Comparison of ENCODE assay signal across 29 mouse cellular contexts in the genomic region with DNA sequence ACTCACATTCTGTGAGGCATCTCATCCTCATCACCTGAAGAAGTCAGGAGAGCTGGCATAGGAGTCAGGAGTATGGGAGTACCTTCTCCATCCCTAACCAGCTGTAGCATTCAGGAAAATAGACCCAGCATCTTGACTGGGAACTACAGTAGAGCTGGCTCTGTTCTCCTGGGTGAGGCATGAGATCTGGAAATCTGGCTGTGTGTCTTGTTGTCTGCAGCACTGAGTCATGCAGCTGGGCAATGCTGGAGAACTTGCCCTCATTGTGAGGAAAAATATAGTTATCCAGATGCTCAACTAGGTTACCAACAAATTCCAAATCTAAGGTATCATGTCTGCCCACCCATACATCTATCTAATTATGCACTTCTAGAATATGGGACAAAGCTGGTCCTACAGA.
DNase-seq lines count a peak whose midpoint lies in the region; ATAC-seq lines count a peak whose summit lies in the region.
"Had no signal": no experiment of that assay in that cellular context is flagged by ENCODE, and none has a peak within 500 bp of the region (broad histone marks: within the 10 kb centered on the region; RNA-seq: fewer than 3 reads in every experiment).

No protein-coding gene starts in this region.

- ATAC-seq in heart, embryonic 12.5 days (ENCODE audit: insufficient number of reproducible peaks, low FRiP score) = no peak
- ATAC-seq: activated CD4-positive, CD25-positive, alpha-beta regulatory T cell, adult 4 months; CD4-positive, CD25-positive, alpha-beta regulatory T cell, adult 4 months; forebrain, embryonic 14.5 days; forebrain, embryonic 16.5 days; Patski had no signal

- intact Hi-C loops in left cerebral cortex, postnatal 25 days (cut with DNase I) = no loop called here

- H3K36me3 ChIP-seq in heart, embryonic 12.5 days = no peaks in the 10 kb centered on the region
- H3K36me3 ChIP-seq: embryonic facial prominence, embryonic 13.5 days; embryonic facial prominence, embryonic 15.5 days; forebrain, embryonic 10.5 days; forebrain, embryonic 12.5 days; G1E had no signal

- H3K9ac ChIP-seq in heart, embryonic 12.5 days = no peak overlapping the region
- H3K9ac ChIP-seq: embryonic facial prominence, embryonic 13.5 days; embryonic facial prominence, embryonic 15.5 days; forebrain, embryonic 12.5 days had no signal

- DNase-seq in heart, adult 11 months = peak; percentile 75
- peak; percentile 9 to 27 for DNase-seq in left cerebral cortex, adult 18-20 months (ENCODE audit: low spot score in 2 of 2)
- no peak for DNase-seq in left cerebral cortex, postnatal 25 days (ENCODE audit: low spot score in 2 of 2)
- DNase-seq in CD4-positive helper T cell, adult 2 months (ENCODE audit: low read depth, low spot score) = peak; percentile 2
- DNase-seq in brain, adult 2 months (ENCODE audit: low read depth, low spot score) = peak; percentile 12
- DNase-seq in spleen, adult 12 weeks (ENCODE audit: low spot score) = no peak
- DNase-seq: adrenal gland, adult 8-10 months; adrenal gland, postnatal 14 days; adrenal gland, postnatal 36 days; cerebellum, adult 11 months; cerebellum, adult 18-20 months; cerebellum, adult 8-10 months; cerebellum, adult 9-11 months; cerebellum, postnatal 14 days; cerebellum, postnatal 36 days; embryo, embryonic 11 days had no signal

- no peak overlapping the region for H3K27ac ChIP-seq in heart, embryonic 12.5 days (ENCODE audit: poor library complexity, severe bottlenecking)
- H3K27ac ChIP-seq: embryonic facial prominence, embryonic 13.5 days; embryonic facial prominence, embryonic 15.5 days; forebrain, embryonic 10.5 days; forebrain, embryonic 12.5 days had no signal

- 0 out of 2 replicates have a peak, but pooled peaks cover 3% of the 10 kb centered on the region for H3K9me3 ChIP-seq in heart, embryonic 12.5 days (replicated peaks)
- H3K9me3 ChIP-seq: embryonic facial prominence, embryonic 13.5 days; embryonic facial prominence, embryonic 15.5 days; G1E had no signal

- H3K4me3 ChIP-seq in heart, embryonic 12.5 days = no peak overlapping the region
- H3K4me3 ChIP-seq: embryonic facial prominence, embryonic 13.5 days; embryonic facial prominence, embryonic 15.5 days; erythroblast, embryonic 14.5 days; forebrain, embryonic 10.5 days; forebrain, embryonic 12.5 days had no signal

- no peaks in the 10 kb centered on the region for H3K4me1 ChIP-seq in heart, embryonic 12.5 days (replicated peaks)
- H3K4me1 ChIP-seq: embryonic facial prominence, embryonic 13.5 days; embryonic facial prominence, embryonic 15.5 days; forebrain, embryonic 10.5 days; forebrain, embryonic 12.5 days had no signal

- H3K4me2 ChIP-seq in heart, embryonic 12.5 days = no peak overlapping the region
- H3K4me2 ChIP-seq: embryonic facial prominence, embryonic 13.5 days; embryonic facial prominence, embryonic 15.5 days; forebrain, embryonic 12.5 days had no signal

- H3K27me3 ChIP-seq in heart, embryonic 12.5 days (replicated peaks) = no peaks in the 10 kb centered on the region
- H3K27me3 ChIP-seq: CH12.LX; embryonic facial prominence, embryonic 13.5 days; embryonic facial prominence, embryonic 15.5 days; forebrain, embryonic 12.5 days; Patski had no signal

Comparison
In these comparisons a context has a peak if more than half of its experiments do, and no peak if none do; other contexts are left out.
1. DNase-seq: peak in heart, adult 11 months (single experiment), left cerebral cortex, adult 18-20 months (2 of 2), CD4-positive helper T cell, adult 2 months (single experiment) and brain, adult 2 months (single experiment); none in left cerebral cortex, postnatal 25 days (0 of 2) and spleen, adult 12 weeks (single experiment).